Mouse (Mus musculus): Measurements from ENCODE around the gene Dhrs7. TPM values are rescaled to one million over a fixed set of nuclear protein-coding genes. Genes with fewer than 3 reads are reported as not detected.
A peak's percentile ranks its signal among the peaks of the same experiment; 100 is the strongest.
"Not testable (repeated sequence)": the region's sequence is repeated elsewhere in the genome, so short reads cannot be mapped to it uniquely, and the experiment has no call there.

Gene Dhrs7
- total RNA-seq (2014; fragmentation: Nextera tagmentation), result 30.8 and 32.4 TPM in 2 replicates
- total RNA-seq (2017), result 57.2 and 58.4 TPM in 2 replicates

GRCm38 (mm10) chr12:72664735-72665337 is at the start of gene Dhrs7:
Gene Dhrs7 (minus strand): TSS chr12:72664909.
- ATAC-seq (replicated peaks; ENCODE audit: poor library complexity, severe bottlenecking), result peak; percentile 89

GRCm38 (mm10) chr12:72709981-72710380 is 45.3 kb upstream of the Dhrs7 start:
- ATAC-seq (replicated peaks; ENCODE audit: poor library complexity, severe bottlenecking), result no peak

- ATAC-seq (replicated peaks; ENCODE audit: poor library complexity, severe bottlenecking), result peak; percentile 93
Measured at GRCm38 (mm10) chr12:72704068-72704467, 39.4 kb upstream of the Dhrs7 start.

GRCm38 (mm10) chr12:72700013-72700412 is 35.3 kb upstream of the Dhrs7 start:
- ATAC-seq (replicated peaks; ENCODE audit: poor library complexity, severe bottlenecking), result no peak

- ATAC-seq (replicated peaks; ENCODE audit: poor library complexity, severe bottlenecking), result no peak
Measured at GRCm38 (mm10) chr12:72694901-72695463, 30.3 kb upstream of the Dhrs7 start.

- ATAC-seq (replicated peaks; ENCODE audit: poor library complexity, severe bottlenecking), result no peak
Measured at GRCm38 (mm10) chr12:72694438-72694837, 29.7 kb upstream of the Dhrs7 start.

- peak; percentile 92 for ATAC-seq (replicated peaks; ENCODE audit: poor library complexity, severe bottlenecking)
Measured at GRCm38 (mm10) chr12:72693895-72694294, 29.2 kb upstream of the Dhrs7 start.

GRCm38 (mm10) chr12:72688281-72688680 is 23.6 kb upstream of the Dhrs7 start:
- not testable (repeated sequence) for ATAC-seq (replicated peaks; ENCODE audit: poor library complexity, severe bottlenecking)

GRCm38 (mm10) chr12:72687741-72688140 is 23.0 kb upstream of the Dhrs7 start:
- ATAC-seq (replicated peaks; ENCODE audit: poor library complexity, severe bottlenecking), result not testable (repeated sequence)

- not testable (repeated sequence) for ATAC-seq (replicated peaks; ENCODE audit: poor library complexity, severe bottlenecking)
Measured at GRCm38 (mm10) chr12:72686566-72686965, 21.9 kb upstream of the Dhrs7 start.

GRCm38 (mm10) chr12:72683612-72684011 is 18.9 kb upstream of the Dhrs7 start:
- ATAC-seq (replicated peaks; ENCODE audit: poor library complexity, severe bottlenecking), result no peak

GRCm38 (mm10) chr12:72682511-72683282 is 18.0 kb upstream of the Dhrs7 start:
- no peak for ATAC-seq (replicated peaks; ENCODE audit: poor library complexity, severe bottlenecking)

- ATAC-seq (replicated peaks; ENCODE audit: poor library complexity, severe bottlenecking), result no peak
Measured at GRCm38 (mm10) chr12:72681919-72682318, 17.2 kb upstream of the Dhrs7 start.

GRCm38 (mm10) chr12:72679635-72680034 is 14.9 kb upstream of the Dhrs7 start:
- peak; percentile 48; the same call in 1 of the 2 replicates for ATAC-seq (replicated peaks; ENCODE audit: poor library complexity, severe bottlenecking)

- ATAC-seq (replicated peaks; ENCODE audit: poor library complexity, severe bottlenecking), result no peak; the same call in 1 of the 2 replicates
Measured at GRCm38 (mm10) chr12:72674820-72675219, 10.1 kb upstream of the Dhrs7 start.

- ATAC-seq (replicated peaks; ENCODE audit: poor library complexity, severe bottlenecking), result peak; percentile 78
Measured at GRCm38 (mm10) chr12:72674079-72674797, 9.5 kb upstream of the Dhrs7 start.

GRCm38 (mm10) chr12:72671516-72672135 is 6.9 kb upstream of the Dhrs7 start:
- no peak for ATAC-seq (replicated peaks; ENCODE audit: poor library complexity, severe bottlenecking)

GRCm38 (mm10) chr12:72670921-72671320 is 6.2 kb upstream of the Dhrs7 start:
- no peak for ATAC-seq (replicated peaks; ENCODE audit: poor library complexity, severe bottlenecking)

GRCm38 (mm10) chr12:72667868-72668469 is 3.3 kb upstream of the Dhrs7 start:
- peak; percentile 76 for ATAC-seq (replicated peaks; ENCODE audit: poor library complexity, severe bottlenecking)

- no peak for ATAC-seq (replicated peaks; ENCODE audit: poor library complexity, severe bottlenecking)
Measured at GRCm38 (mm10) chr12:72666015-72666414, 1.3 kb upstream of the Dhrs7 start.

All from granulocyte monocyte progenitor cell, adult 5-6 weeks (primary cell).